Mouse (Mus musculus): ENCODE results near the gene Tbrg1. TPM values are rescaled to one million over a fixed set of nuclear protein-coding genes. Genes with fewer than 3 reads are reported as not detected.
A peak's percentile ranks its signal among the peaks of the same experiment; 100 is the strongest.

Gene Tbrg1
- total RNA-seq, 4 experiments from 2014 or later: 75.6 to 84.5 (median 81.8) TPM

DNA sequence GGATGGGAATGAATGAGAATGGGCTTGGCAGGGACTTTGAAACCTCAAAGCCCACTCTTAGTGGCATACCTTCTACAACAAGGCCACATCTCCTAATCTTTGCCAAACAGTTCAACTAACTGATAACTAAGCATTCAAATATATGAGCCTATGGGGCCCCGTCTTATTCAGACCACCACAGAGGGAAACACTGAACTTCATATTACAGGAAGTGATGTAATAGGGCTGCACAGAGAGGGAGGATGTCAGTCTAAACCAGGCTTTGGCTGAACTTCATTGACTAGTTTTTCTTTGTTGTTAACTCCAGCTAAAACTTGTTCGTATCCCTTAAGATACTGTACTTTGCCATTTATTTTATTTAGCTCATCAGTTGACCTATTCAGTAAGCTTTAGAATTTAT lies 27.2 kb downstream of the Tbrg1 start:
- DNase-seq: no peak

- DNase-seq: no peak
These were observed 28.5 kb downstream of the Tbrg1 start for GRCm38 (mm10) chr9:37628581-37628980.

DNA sequence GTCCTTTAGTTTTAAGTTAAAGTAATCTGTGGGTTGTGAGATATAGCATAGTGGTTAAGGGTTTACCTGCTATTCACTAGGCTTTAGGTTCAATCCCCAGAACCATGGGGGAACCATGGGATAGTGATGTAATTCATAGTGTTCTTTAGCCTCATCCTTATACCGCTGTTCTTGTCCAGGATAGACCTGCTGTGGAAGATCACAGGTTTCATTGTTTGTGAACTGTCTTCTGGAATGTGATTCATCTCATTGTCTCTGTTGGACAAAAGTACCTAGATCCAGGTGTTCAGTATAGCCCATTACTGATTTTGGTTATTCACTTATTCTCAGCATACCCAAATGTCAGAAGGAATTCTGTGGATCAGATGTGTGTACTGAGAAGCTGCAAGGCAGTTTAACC lies 29.8 kb downstream of the Tbrg1 start:
- DNase-seq: no peak

DNA sequence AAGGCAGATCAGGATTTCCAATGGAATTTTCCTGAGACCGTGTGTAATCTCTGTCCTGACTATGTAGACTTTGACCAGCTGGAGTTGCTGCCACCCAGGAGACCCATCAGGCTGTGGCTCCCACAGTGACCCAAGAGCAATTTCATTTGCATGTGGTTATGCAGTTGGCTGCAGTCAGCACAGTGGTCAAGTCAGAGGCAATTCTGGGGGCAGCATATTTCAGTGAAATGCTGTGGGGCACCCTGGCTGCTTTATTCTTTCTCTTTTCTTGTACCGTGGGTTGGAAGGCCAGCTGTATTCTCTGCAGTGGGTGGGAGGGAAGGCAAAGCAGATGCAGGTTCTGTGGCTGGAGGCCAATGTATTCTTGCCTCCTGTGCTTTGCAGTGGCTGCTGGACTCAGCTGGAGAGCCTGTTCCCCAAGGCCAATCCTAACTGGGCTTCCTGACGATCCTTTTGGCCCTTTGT lies 31.0 kb downstream of the Tbrg1 start:
- DNase-seq: no peak

GRCm38 (mm10) chr9:37625641-37626040 lies 31.5 kb downstream of the Tbrg1 start:
- no peak for DNase-seq

DNA sequence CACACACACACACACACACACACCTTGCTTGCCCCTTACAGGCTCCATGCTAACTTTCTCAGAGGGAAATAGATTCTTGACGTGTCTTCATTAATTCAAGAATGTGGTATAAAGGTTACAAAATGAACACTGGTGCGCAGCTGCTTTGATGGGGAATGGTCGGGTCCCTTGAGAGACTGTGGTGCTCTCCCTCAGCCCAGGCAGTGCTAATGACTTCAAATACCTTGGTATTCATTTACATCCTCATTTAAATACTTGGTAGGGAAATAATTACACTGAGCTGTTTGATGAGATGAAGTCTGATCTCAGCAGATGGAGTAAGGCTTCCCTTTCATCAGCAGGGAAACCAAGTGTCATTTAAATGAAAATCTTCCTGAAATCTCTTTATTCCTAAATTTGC lies 32.0 kb downstream of the Tbrg1 start:
- DNase-seq: no peak

- no peak for DNase-seq
These were observed 32.6 kb downstream of the Tbrg1 start for GRCm38 (mm10) chr9:37624502-37624901.

- DNase-seq: no peak
These were observed 33.1 kb downstream of the Tbrg1 start for GRCm38 (mm10) chr9:37623981-37624380.

DNA sequence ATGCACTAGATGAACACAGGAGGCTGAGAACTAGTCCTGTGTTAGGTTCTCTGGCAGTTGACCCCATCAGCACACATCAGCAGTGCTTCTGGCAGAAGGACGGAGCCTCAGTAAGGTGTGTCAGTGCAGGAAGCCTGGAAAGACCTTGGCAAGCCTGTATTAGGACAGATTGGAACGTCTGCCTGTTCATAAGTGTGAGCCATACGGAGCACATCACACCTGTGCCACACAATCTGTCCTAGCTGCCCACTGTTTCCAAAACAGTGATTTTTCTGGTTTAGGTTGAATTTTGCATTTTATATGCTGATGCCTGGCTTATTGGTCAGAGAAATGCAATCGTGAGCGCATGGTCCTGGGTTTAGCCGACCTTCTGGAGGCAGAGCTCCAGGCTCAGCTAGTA lies 35.8 kb downstream of the Tbrg1 start:
- no peak for DNase-seq

GRCm38 (mm10) chr9:37616770-37617169 lies 40.3 kb downstream of the Tbrg1 start:
- no peak for DNase-seq

- no peak for DNase-seq
These were observed 41.9 kb downstream of the Tbrg1 start for GRCm38 (mm10) chr9:37615220-37615619.

DNA sequence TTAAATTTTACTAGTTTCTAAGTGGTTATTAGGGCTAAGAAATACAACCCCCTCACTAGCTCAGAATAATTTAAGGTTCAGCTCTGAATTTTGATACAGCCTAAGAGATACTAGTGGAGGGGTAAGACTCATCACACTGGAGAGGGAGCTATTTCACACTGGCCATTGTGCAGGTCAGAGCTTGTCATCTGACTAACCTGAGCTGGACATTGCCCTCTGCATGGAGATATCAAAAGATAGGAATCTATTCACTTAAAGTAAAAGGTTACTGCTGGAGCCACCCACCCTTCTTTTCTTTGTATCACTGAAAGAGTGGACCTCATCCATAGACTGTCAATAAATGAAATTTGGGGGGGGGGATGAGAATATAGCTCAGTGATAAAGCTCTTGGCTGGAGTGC lies 42.8 kb downstream of the Tbrg1 start:
- DNase-seq: no peak

- DNase-seq: no peak
These were observed 43.2 kb downstream of the Tbrg1 start for GRCm38 (mm10) chr9:37613911-37614280.

DNA sequence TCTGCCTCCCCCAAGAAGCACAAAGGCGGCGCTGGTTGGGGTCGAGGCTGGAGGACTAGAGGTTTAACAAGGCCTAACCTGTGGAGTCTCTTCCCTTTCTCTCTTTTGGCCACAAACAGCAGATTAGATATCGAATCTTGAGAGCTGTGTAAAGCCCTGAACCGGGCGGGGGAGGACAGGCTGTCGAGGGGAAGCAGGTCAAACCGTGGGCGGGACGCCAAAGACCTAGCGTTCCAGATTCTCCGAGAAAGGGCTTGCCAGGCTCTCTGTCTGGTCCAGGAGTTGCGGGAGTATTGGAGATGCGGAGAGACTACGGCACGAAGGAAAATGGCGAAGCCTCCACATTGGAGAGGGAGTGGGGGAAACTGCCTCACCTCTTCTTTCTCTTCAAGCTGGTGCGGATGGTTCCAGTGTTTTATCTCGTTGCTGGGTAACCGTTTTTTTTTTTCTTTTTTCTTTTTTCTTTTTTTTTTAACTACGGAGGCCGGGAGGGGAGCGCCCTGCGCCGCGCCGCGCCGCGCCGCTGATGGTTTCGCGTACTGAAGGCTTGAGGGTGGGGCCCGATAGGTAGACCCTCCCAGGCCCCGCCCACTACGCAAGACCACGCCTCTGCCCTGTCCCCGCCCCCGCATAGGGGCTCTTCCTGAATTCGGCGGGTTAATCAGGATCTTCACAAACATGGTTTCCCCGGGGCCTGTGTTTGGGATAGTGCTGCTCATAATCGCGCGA lies 43.8 kb downstream of the Tbrg1 start, which contains the start of gene Spa17:
Gene Spa17, minus strand, starts transcription at position 541 of the 729 bp plus-strand sequence.
- peak; percentile 85 for DNase-seq

DNA sequence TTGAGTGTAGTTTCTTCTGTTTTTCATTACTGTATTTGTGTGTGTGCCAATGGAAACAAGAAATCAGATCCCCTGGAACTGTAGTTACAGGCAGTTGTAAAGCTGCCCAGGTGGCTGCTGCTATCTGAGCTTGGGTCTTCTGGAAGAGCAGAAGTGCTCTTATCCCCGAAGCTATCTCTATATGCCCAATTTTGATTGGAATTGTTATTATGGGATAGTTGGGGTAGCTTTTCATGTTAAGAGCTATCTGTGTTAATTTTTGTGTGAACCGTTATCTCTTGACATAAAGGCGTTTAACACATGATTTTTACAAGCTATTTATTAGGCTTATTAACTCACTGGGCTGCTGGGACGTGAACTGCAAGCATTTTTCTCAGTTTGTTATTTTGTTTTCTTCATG lies 47.6 kb downstream of the Tbrg1 start:
- no peak for DNase-seq

DNA sequence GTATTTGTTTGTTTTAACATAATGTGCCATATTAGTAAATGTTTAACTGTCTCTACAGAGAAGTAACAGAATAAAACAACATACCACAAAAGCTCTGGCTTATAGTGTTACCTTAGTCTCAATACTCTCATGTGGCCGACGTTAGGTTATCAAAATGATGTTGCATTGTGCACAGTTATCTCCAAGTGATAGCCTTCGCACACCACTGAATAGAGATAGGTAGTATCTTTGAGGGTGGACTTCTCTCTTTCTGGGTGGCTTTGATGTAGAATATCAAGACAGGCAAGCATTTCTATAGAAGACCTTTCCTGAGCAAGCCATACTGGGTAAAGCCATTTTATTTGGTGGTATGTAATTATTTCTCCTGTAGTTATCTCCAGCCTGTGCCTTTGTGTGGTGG lies 52.0 kb downstream of the Tbrg1 start:
- no peak for DNase-seq

GRCm38 (mm10) chr9:37600538-37601205 lies 56.4 kb downstream of the Tbrg1 start:
- DNase-seq: no peak

Other genes starting within 250 kb of the Tbrg1 start
- 1 to 10 TPM; 1.3 to 2.1 (median 1.7) TPM for gene Robo3, start 224.1 kb downstream of the Tbrg1 start, total RNA-seq (2022)
- gene Msantd2, start 168.0 kb downstream of the Tbrg1 start, total RNA-seq (2022): 10 to 100 TPM; 17.2 to 33.2 (median 22.6) TPM
- gene Esam, start 129.2 kb downstream of the Tbrg1 start, total RNA-seq (2022): 10 to 100 TPM; 32.9 to 60.4 (median 46.6) TPM
- 1 to 10 TPM; 3.1 to 7.6 (median 5.4) TPM for gene Vsig2, start 118.1 kb downstream of the Tbrg1 start, total RNA-seq (2022)
- gene Nrgn, start 104.4 kb downstream of the Tbrg1 start, total RNA-seq (2022): 1 to 10 TPM; 1.0 to 1.8 (median 1.5) TPM
- gene Siae, start 101.6 kb downstream of the Tbrg1 start, total RNA-seq (2022): 10 to 100 TPM; 20.8 to 30.8 (median 23.8) TPM
- gene Spa17, start 43.6 kb downstream of the Tbrg1 start, total RNA-seq (2022): 1 to 10 TPM in 3 of 4 experiments, under 1 TPM in 1; 0.99 to 5.1 (median 3.2) TPM
- under 1 TPM in 2 of 4 experiments, not detected in 2; 0.12 to 0.31 TPM for gene Panx3, start 11.9 kb upstream of the Tbrg1 start, total RNA-seq (2022)
- not detected for gene Olfr160, start 58.9 kb upstream of the Tbrg1 start, total RNA-seq (2022)
- not detected for gene Olfr874, start 87.8 kb upstream of the Tbrg1 start, total RNA-seq (2022)
- not detected for gene Olfr875, start 114.5 kb upstream of the Tbrg1 start, total RNA-seq (2022)
- not detected for gene Olfr876, start 145.7 kb upstream of the Tbrg1 start, total RNA-seq (2022)
- gene Olfr877, start 197.0 kb upstream of the Tbrg1 start, total RNA-seq (2022): not detected
- gene Olfr145, start 239.4 kb upstream of the Tbrg1 start, total RNA-seq (2022): not detected